Mouse (Mus musculus): ENCODE measurements around the gene Abcc12. TPM values are rescaled to one million over a fixed set of nuclear protein-coding genes. Genes with fewer than 3 reads are reported as not detected.

Abcc12 gene
- total and polyA plus RNA-seq, 2 experiments from 2014 or later, result 0.57 to 0.62 TPM

- Histone ChIP-seq H3K36me3 (ENCODE audit: insufficient read depth) (no peaks in the 10 kb centered on the region), H3K4me1 (ENCODE audit: insufficient read depth) (no peaks in the 10 kb centered on the region), H3K9ac (no peak overlapping the region), H3K4me2 (ENCODE audit: low read depth) (no peak overlapping the region), H3K9me3 (ENCODE audit: low read length) (no peaks in the 10 kb centered on the region), H3K4me3 (ENCODE audit: low read depth, low read length) (no peak overlapping the region), H3K27me3 (ENCODE audit: insufficient read depth, low read length) (no peaks in the 10 kb centered on the region), H3K27ac (ENCODE audit: low read depth, low read length) (no peak overlapping the region)
- no peak for DNase-seq
- ATAC-seq, result no peak; the same call in 1 of the 2 replicates
- WGBS, result 78% methylated on average over 1 of the region's 1 CpGs
- TF ChIP-seq CTCF (IDR thresholded peaks at IDR 0.05; ENCODE audit: low read depth), result no peak
Measured at GRCm38 (mm10) chr8:86546001-86546400, 34.5 kb downstream of the Abcc12 start.

- no peak overlapping the region for H3K4me3 ChIP-seq (ENCODE audit: low read depth, low read length)
- WGBS, result 90% methylated on average over 6 of the region's 6 CpGs
- no peaks in the 10 kb centered on the region for H3K36me3 ChIP-seq (ENCODE audit: insufficient read depth)
- no peak for TF ChIP-seq CTCF (IDR thresholded peaks at IDR 0.05; ENCODE audit: low read depth)
- ATAC-seq (no peak), DNase-seq (no peak)
- no peaks in the 10 kb centered on the region for H3K27me3 ChIP-seq (ENCODE audit: insufficient read depth, low read length)
- H3K9ac ChIP-seq, result no peak overlapping the region
- H3K27ac ChIP-seq (ENCODE audit: low read depth, low read length), result no peak overlapping the region
- peaks cover 5% of the 10 kb centered on the region for H3K4me1 ChIP-seq (ENCODE audit: insufficient read depth)
- no peak overlapping the region for H3K4me2 ChIP-seq (ENCODE audit: low read depth)
- no peaks in the 10 kb centered on the region for H3K9me3 ChIP-seq (ENCODE audit: low read length)
Measured at GRCm38 (mm10) chr8:86540906-86541305, 39.6 kb downstream of the Abcc12 start.

- WGBS, result 91% methylated on average over 2 of the region's 2 CpGs
- H3K9me3 ChIP-seq (ENCODE audit: low read length), result no peaks in the 10 kb centered on the region
- TF ChIP-seq CTCF (IDR thresholded peaks at IDR 0.05; ENCODE audit: low read depth), result no peak
- H3K36me3 ChIP-seq (ENCODE audit: insufficient read depth), result no peaks in the 10 kb centered on the region
- H3K4me2 ChIP-seq (ENCODE audit: low read depth), result no peak overlapping the region
- peaks cover 8% of the 10 kb centered on the region for H3K4me1 ChIP-seq (ENCODE audit: insufficient read depth)
- ATAC-seq (no peak), DNase-seq (no peak)
- H3K4me3 ChIP-seq (ENCODE audit: low read depth, low read length), result no peak overlapping the region
- H3K27me3 ChIP-seq (ENCODE audit: insufficient read depth, low read length), result no peaks in the 10 kb centered on the region
- no peak overlapping the region for H3K9ac ChIP-seq
- H3K27ac ChIP-seq (ENCODE audit: low read depth, low read length), result no peak overlapping the region
Measured at GRCm38 (mm10) chr8:86540376-86540775, 40.1 kb downstream of the Abcc12 start.

GRCm38 (mm10) chr8:86536663-86536987 lies 43.9 kb downstream of the Abcc12 start:
- Histone ChIP-seq H3K27me3 (ENCODE audit: insufficient read depth, low read length) (no peaks in the 10 kb centered on the region), H3K36me3 (ENCODE audit: insufficient read depth) (no peaks in the 10 kb centered on the region), H3K4me2 (ENCODE audit: low read depth) (no peak overlapping the region), H3K9ac (no peak overlapping the region), H3K9me3 (ENCODE audit: low read length) (no peaks in the 10 kb centered on the region), H3K27ac (ENCODE audit: low read depth, low read length) (no peak overlapping the region), H3K4me1 (ENCODE audit: insufficient read depth) (peaks cover 8% of the 10 kb centered on the region), H3K4me3 (ENCODE audit: low read depth, low read length) (no peak overlapping the region)
- no peak for TF ChIP-seq CTCF (IDR thresholded peaks at IDR 0.05; ENCODE audit: low read depth)
- DNase-seq, result no peak
- 79% methylated on average over 3 of the region's 3 CpGs for WGBS
- ATAC-seq, result no peak

- no peaks in the 10 kb centered on the region for H3K27me3 ChIP-seq (ENCODE audit: insufficient read depth, low read length)
- peaks cover 8% of the 10 kb centered on the region for H3K4me1 ChIP-seq (ENCODE audit: insufficient read depth)
- WGBS, result 45% methylated on average over 11 of the region's 11 CpGs
- H3K36me3 ChIP-seq (ENCODE audit: insufficient read depth), result no peaks in the 10 kb centered on the region
- H3K9me3 ChIP-seq (ENCODE audit: low read length), result no peaks in the 10 kb centered on the region
- no peak overlapping the region for H3K4me3 ChIP-seq (ENCODE audit: low read depth, low read length)
- H3K27ac ChIP-seq (ENCODE audit: low read depth, low read length), result no peak overlapping the region
- H3K4me2 ChIP-seq (ENCODE audit: low read depth), result no peak overlapping the region
- DNase-seq (peak; percentile 92), ATAC-seq (peak; percentile 83)
- no peak overlapping the region for H3K9ac ChIP-seq
- peak; percentile 88 for TF ChIP-seq CTCF (IDR thresholded peaks at IDR 0.05; ENCODE audit: low read depth)
Measured at GRCm38 (mm10) chr8:86535791-86536662, 44.5 kb downstream of the Abcc12 start.

GRCm38 (mm10) chr8:86535068-86535560 lies 45.4 kb downstream of the Abcc12 start:
- Histone ChIP-seq H3K27me3 (ENCODE audit: insufficient read depth, low read length) (no peaks in the 10 kb centered on the region), H3K9me3 (ENCODE audit: low read length) (no peaks in the 10 kb centered on the region), H3K9ac (no peak overlapping the region), H3K4me1 (ENCODE audit: insufficient read depth) (peaks cover 8% of the 10 kb centered on the region), H3K4me2 (ENCODE audit: low read depth) (no peak overlapping the region), H3K4me3 (ENCODE audit: low read depth, low read length) (no peak overlapping the region), H3K27ac (ENCODE audit: low read depth, low read length) (no peak overlapping the region), H3K36me3 (ENCODE audit: insufficient read depth) (no peaks in the 10 kb centered on the region)
- no peak for TF ChIP-seq CTCF (IDR thresholded peaks at IDR 0.05; ENCODE audit: low read depth)
- ATAC-seq, result no peak
- WGBS, result 37% methylated on average over 7 of the region's 7 CpGs
- DNase-seq, result no peak

- Histone ChIP-seq H3K4me2 (ENCODE audit: low read depth) (no peak overlapping the region), H3K4me3 (ENCODE audit: low read depth, low read length) (no peak overlapping the region), H3K36me3 (ENCODE audit: insufficient read depth) (no peaks in the 10 kb centered on the region), H3K4me1 (ENCODE audit: insufficient read depth) (no peaks in the 10 kb centered on the region), H3K9ac (no peak overlapping the region), H3K27ac (ENCODE audit: low read depth, low read length) (no peak overlapping the region), H3K27me3 (ENCODE audit: insufficient read depth, low read length) (no peaks in the 10 kb centered on the region), H3K9me3 (ENCODE audit: low read length) (no peaks in the 10 kb centered on the region)
- no peak for ATAC-seq
- 86% methylated on average over 2 of the region's 2 CpGs for WGBS
- no peak for DNase-seq
- no peak for TF ChIP-seq CTCF (IDR thresholded peaks at IDR 0.05; ENCODE audit: low read depth)
Measured at GRCm38 (mm10) chr8:86529714-86530113, 50.8 kb downstream of the Abcc12 start.
